Mouse (Mus musculus): ENCODE data around the gene Tfip11. TPM values are rescaled to one million over a fixed set of nuclear protein-coding genes. Genes with fewer than 3 reads are reported as not detected.

Gene Tfip11
- total and polyA plus RNA-seq, 2 experiments from 2014 or later, result 20.2 to 24.4 TPM

GRCm38 (mm10) chr5:112343205-112343595 lies 17.0 kb downstream of the Tfip11 start:
- Histone ChIP-seq H3K9ac (replicated peaks; ENCODE audit: low read length) (peak overlapping the region; percentile 79), H3K9me3 (ENCODE audit: low read length) (no peaks in the 10 kb centered on the region), H3K27ac (peak overlapping the region; percentile 68), H3K27me3 (ENCODE audit: insufficient read depth, low read length) (no peaks in the 10 kb centered on the region), H3K4me2 (ENCODE audit: low read depth, low read length) (peak overlapping the region; percentile 77), H3K36me3 (ENCODE audit: insufficient read depth, low read length) (peaks cover 15% of the 10 kb centered on the region), H3K4me3 (ENCODE audit: low read length) (peak overlapping the region; percentile 81), H3K4me1 (ENCODE audit: insufficient read depth, low read length) (0 out of 2 replicates have a peak, but pooled peaks cover 9% of the 10 kb centered on the region)
- no peak for TF ChIP-seq CTCF (IDR thresholded peaks at IDR 0.05; ENCODE audit: low read depth)
- DNase-seq (ENCODE audit: low spot score) (no peak), ATAC-seq (peak; percentile 71)
- WGBS, result 0% methylated on average over 20 of the region's 24 CpGs

DNA sequence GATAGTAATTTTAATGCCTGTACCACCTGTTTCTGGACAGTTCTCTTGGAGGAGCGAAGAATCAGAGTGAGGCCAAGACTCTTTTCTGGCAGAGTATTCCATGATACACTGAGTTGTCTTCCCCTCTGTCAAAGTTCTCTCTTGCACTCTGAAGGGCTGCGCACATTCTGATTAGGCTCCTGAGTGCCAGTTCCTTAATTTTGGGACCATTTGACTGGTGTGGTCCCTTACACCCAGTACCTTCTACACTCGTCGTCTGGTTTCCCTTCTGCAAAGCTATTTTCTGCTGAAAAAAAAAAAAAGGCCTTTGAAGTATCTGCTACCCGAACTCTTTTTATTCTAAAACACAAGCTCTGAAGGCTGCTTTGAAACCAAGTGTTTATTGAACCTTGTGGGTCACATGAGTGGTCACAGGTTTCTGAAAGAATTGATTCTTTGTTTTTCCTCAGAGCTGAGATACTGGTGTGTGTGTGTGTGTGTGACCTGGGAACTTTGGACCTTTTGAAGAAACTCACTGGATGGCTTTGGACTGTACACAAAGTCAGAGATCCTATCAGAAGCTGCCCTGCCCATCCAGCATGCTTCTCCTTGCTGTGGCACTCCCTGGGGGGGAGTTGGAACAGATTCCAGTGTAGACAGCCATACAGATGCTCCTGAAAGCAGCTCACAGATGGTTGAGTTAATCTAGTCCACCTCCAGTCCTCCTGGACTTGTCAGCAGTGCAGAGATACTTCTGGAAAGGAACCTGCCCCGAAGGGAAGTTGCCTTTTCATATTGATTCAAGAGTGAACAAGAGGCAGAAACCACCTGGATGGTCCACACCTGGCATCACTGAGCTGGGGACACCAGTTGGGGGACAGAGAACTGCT lies 18.2 kb downstream of the Tfip11 start:
- ATAC-seq (no peak), DNase-seq (ENCODE audit: low spot score) (no peak)
- Histone ChIP-seq H3K4me1 (ENCODE audit: insufficient read depth, low read length) (0 out of 2 replicates have a peak, but pooled peaks cover 9% of the 10 kb centered on the region), H3K4me3 (ENCODE audit: low read length) (no peak overlapping the region), H3K9ac (replicated peaks; ENCODE audit: low read length) (0 out of 2 replicates have a peak overlapping the region, but pooled peaks have one; percentile 14), H3K4me2 (ENCODE audit: low read depth, low read length) (no peak overlapping the region), H3K36me3 (ENCODE audit: insufficient read depth, low read length) (peaks cover 11% of the 10 kb centered on the region; the same call in 1 of the 2 replicates), H3K9me3 (ENCODE audit: low read length) (no peaks in the 10 kb centered on the region), H3K27me3 (ENCODE audit: insufficient read depth, low read length) (no peaks in the 10 kb centered on the region), H3K27ac (no peak overlapping the region)
- no peak for TF ChIP-seq CTCF (IDR thresholded peaks at IDR 0.05; ENCODE audit: low read depth)
- WGBS, result 78% methylated on average over 6 of the region's 6 CpGs

DNA sequence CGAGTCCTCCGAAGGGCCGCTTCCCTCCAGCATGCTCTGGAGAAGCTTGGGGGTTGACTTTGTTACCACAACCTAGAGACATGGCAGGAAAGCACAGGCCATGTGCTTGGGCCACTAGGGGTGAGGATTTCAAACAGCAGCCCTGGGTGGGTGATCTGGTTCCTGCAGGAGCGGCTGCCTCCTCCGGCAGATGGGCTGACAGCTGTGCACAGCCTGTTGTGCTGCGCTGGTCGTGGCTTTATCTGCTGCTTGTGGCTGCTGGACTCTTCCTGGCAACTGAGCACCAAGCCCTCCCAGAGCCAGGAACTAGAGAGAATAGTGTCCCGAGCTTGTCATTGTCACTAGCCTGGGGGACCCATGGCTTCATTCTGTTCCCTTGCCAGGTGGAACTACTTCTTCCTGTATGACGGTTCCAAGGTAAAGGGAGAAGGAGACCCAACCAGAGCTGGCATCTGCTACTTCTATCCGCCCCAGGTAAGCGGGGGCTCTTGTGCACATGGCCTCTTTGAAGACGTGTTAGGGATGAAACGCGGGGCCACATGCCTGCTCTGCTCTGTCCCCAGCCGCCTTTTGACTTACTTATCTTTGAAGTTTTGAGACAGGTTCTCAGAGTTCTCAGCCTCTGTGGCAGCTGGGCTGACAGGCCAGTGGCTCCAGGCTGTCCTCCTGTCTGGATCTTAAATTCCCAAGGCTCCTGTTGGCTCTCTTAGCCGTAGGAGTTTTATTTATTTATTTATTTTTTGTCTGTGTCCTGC lies 20.2 kb downstream of the Tfip11 start:
- Histone ChIP-seq H3K4me1 (ENCODE audit: insufficient read depth, low read length) (0 out of 2 replicates have a peak, but pooled peaks cover 9% of the 10 kb centered on the region), H3K4me2 (ENCODE audit: low read depth, low read length) (no peak overlapping the region), H3K36me3 (ENCODE audit: insufficient read depth, low read length) (peaks cover 23% of the 10 kb centered on the region; the same call in 1 of the 2 replicates), H3K9me3 (ENCODE audit: low read length) (no peaks in the 10 kb centered on the region), H3K4me3 (ENCODE audit: low read length) (no peak overlapping the region), H3K27me3 (ENCODE audit: insufficient read depth, low read length) (no peaks in the 10 kb centered on the region), H3K9ac (replicated peaks; ENCODE audit: low read length) (no peak overlapping the region), H3K27ac (no peak overlapping the region)
- 80% methylated on average over 16 of the region's 16 CpGs for WGBS
- DNase-seq (ENCODE audit: low spot score) (no peak), ATAC-seq (no peak)
- no peak for TF ChIP-seq CTCF (IDR thresholded peaks at IDR 0.05; ENCODE audit: low read depth)

DNA sequence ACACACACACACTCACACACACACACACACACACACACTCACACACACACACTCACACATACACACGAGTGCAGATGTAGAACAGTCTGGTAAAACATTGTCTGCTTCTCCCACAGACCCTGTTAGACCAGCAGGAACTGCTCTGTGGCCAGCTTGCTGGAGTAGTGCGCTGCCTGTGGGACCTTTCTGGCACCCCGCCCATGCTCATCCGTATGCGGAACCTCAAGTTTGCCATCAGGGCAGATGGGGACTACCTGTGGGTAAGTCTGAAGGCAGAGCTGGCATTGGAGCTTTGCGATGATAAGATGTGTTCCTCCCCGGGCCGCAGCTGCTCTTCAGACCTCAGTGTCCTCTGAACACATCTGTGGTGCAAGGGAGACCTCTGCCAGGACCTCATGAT lies 23.0 kb downstream of the Tfip11 start:
- no peak overlapping the region for H3K4me3 ChIP-seq (ENCODE audit: low read length)
- no peak for ATAC-seq

DNA sequence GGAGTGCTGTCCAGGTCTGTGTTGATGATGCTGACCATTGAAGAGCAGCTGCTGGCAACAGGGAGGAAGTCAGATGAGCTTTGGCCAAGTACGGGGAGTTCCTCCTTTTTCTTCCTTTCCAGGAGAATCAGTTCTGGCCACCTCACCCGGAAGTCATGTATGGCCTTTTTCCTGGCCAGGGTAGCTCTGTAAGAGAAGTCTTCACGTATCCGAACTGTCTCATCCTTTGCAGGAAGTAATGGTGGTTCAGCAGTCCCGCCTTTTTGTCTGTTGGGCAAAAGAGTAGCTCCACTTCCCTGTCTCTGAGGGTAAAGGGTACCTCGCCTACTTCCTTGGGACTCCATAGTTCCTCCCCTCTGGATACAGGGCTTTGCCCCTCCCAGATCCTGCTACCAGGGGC lies 29.3 kb downstream of the Tfip11 start:
- WGBS, result 94% methylated on average over 6 of the region's 6 CpGs
- Histone ChIP-seq H3K4me1 (ENCODE audit: insufficient read depth, low read length) (no peaks in the 10 kb centered on the region), H3K27ac (no peak overlapping the region), H3K36me3 (ENCODE audit: insufficient read depth, low read length) (peaks cover 31% of the 10 kb centered on the region), H3K4me3 (ENCODE audit: low read length) (no peak overlapping the region), H3K4me2 (ENCODE audit: low read depth, low read length) (no peak overlapping the region), H3K9ac (replicated peaks; ENCODE audit: low read length) (no peak overlapping the region), H3K9me3 (ENCODE audit: low read length) (no peaks in the 10 kb centered on the region), H3K27me3 (ENCODE audit: insufficient read depth, low read length) (no peaks in the 10 kb centered on the region)
- ATAC-seq (peak; percentile 21; the same call in 1 of the 2 replicates), DNase-seq (ENCODE audit: low spot score) (no peak)
- TF ChIP-seq CTCF (IDR thresholded peaks at IDR 0.05; ENCODE audit: low read depth), result no peak

More for the DNA sequence above, 23.0 kb downstream of the Tfip11 start:
- TF ChIP-seq CTCF (IDR thresholded peaks at IDR 0.05; ENCODE audit: low read depth), result no peak
- Histone ChIP-seq H3K27me3 (ENCODE audit: insufficient read depth, low read length) (no peaks in the 10 kb centered on the region), H3K4me1 (ENCODE audit: insufficient read depth, low read length) (0 out of 2 replicates have a peak, but pooled peaks cover 6% of the 10 kb centered on the region), H3K9ac (replicated peaks; ENCODE audit: low read length) (no peak overlapping the region), H3K4me2 (ENCODE audit: low read depth, low read length) (no peak overlapping the region), H3K9me3 (ENCODE audit: low read length) (no peaks in the 10 kb centered on the region), H3K27ac (no peak overlapping the region), H3K36me3 (ENCODE audit: insufficient read depth, low read length) (peaks cover 36% of the 10 kb centered on the region; the same call in 1 of the 2 replicates)
- 71% methylated on average over 8 of the region's 8 CpGs for WGBS
- DNase-seq (ENCODE audit: low spot score), result peak; percentile 31

DNA sequence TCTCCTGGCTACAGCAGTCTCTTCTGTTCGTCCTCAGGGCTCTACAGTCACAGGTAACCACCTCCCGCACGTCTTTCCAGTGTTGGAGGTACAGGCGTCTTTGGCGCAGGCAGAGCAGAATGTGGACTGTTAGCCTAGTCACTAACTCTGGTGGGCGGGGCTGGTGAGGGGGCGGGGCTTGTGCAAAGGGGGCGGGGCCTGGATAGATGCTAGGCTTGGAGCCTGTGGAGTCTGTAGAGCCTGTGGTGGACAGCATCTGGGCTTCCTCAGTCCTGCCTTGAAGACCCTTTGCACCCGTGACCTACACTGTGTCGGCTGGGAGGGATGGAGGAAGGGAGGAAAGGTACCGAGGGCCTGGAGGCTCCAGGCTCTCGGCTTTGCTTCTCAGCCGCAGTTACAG lies 29.8 kb downstream of the Tfip11 start, which contains the start of gene Gm6583:
TSS of gene Gm6583 (minus strand) at position 124 of the 400 bp plus-strand sequence.
- peaks cover 28% of the 10 kb centered on the region for H3K36me3 ChIP-seq (ENCODE audit: insufficient read depth, low read length)
- no peak within 1 kb of the TSS for H3K4me2 ChIP-seq (ENCODE audit: low read depth, low read length)
- ATAC-seq, result peak; percentile 18; the same call in 1 of the 2 replicates
- WGBS, result 63% methylated on average over 13 of the region's 13 CpGs
- no peak within 1 kb of the TSS for H3K4me3 ChIP-seq (ENCODE audit: low read length)
- H3K4me1 ChIP-seq (ENCODE audit: insufficient read depth, low read length), result no peaks in the 10 kb centered on the region
- no peak for TF ChIP-seq CTCF (IDR thresholded peaks at IDR 0.05; ENCODE audit: low read depth)
- no peak for DNase-seq (ENCODE audit: low spot score)
- no peak within 1 kb of the TSS for H3K27ac ChIP-seq
- H3K9me3 ChIP-seq (ENCODE audit: low read length), result no peaks in the 10 kb centered on the region
- no peak within 1 kb of the TSS for H3K9ac ChIP-seq (replicated peaks; ENCODE audit: low read length)
- H3K27me3 ChIP-seq (ENCODE audit: insufficient read depth, low read length), result no peaks in the 10 kb centered on the region

Data from hindbrain, postnatal 0 days (tissue).